In genomic region chr2:4881350-4882248, GRCm38 (mm10) we compare ENCODE assay signal across 8 mouse cellular contexts. TPM values are rescaled to one million over a fixed set of nuclear protein-coding genes. Genes with fewer than 3 reads are reported as not detected.
A peak's percentile ranks its signal among the peaks of the same experiment; 100 is the strongest.
DNase-seq lines count a peak whose midpoint lies in the region; ATAC-seq and TF ChIP-seq lines count a peak whose summit lies in the region.

Gene Sephs1, plus strand, starts transcription at chr2:4881564.

- TF ChIP-seq EP300 in liver, embryonic 14.5 days (IDR thresholded peaks at IDR 0.05; ENCODE audit: low read depth): no peak

- peak; percentile 46 for DNase-seq in c-Kit-positive CD71-positive TER-119-negative erythroid progenitor cells, embryonic 14.5 days (ENCODE audit: low read depth)
- peak; percentile 90 to 93 for DNase-seq in kidney, postnatal 36 days
- DNase-seq in liver, embryonic 14.5 days (ENCODE audit: low read depth in 3 of 3, low spot score in 3 of 3): peak; percentile 59 to 61 (median 60)
- DNase-seq in neural tube, embryonic 10.5 days (ENCODE audit: extremely low spot score, low spot score): peak; percentile 86

- no peak for TF ChIP-seq CTCF in E14TG2a.4 (conservative IDR thresholded peaks at IDR 0.05; ENCODE audit: low read length)
- TF ChIP-seq CTCF in liver, embryonic 14.5 days (IDR thresholded peaks at IDR 0.05; ENCODE audit: low read depth): no peak

- peaks cover 48% of the 10 kb centered on the region for H3K4me1 ChIP-seq in E14TG2a.4 (replicated peaks; ENCODE audit: low read depth, low read length)
- H3K4me1 ChIP-seq in forebrain, embryonic 12.5 days: peaks cover 22% of the 10 kb centered on the region
- H3K4me1 ChIP-seq in heart, embryonic 16.5 days (ENCODE audit: control insufficient read depth, insufficient read depth, low read length): peaks cover 18% of the 10 kb centered on the region
- peaks cover 6 to 17% of the 10 kb centered on the region in 2 experiments for H3K4me1 ChIP-seq in liver, embryonic 14.5 days (replicated peaks; ENCODE audit: control insufficient read depth in 2 of 2, insufficient read depth in 2 of 2, low read length in 1 of 2)
- H3K4me1 ChIP-seq in stomach, embryonic 15.5 days: peaks cover 5% of the 10 kb centered on the region; the same call in 1 of the 2 replicates

- WGBS in forebrain, embryonic 12.5 days: under 1% methylated on average over 74 of the region's 115 CpGs
- under 1% methylated on average over 87 of the region's 115 CpGs for WGBS in heart, embryonic 16.5 days
- WGBS in liver, embryonic 14.5 days (ENCODE audit: insufficient replicate concordance): 1% methylated on average over 92 of the region's 115 CpGs
- WGBS in stomach, embryonic 15.5 days: under 1% methylated on average over 89 of the region's 115 CpGs

- H3K4me3 ChIP-seq in E14TG2a.4 (replicated peaks; ENCODE audit: low read length): peak within 1 kb of the TSS; percentile 92
- H3K4me3 ChIP-seq in forebrain, embryonic 12.5 days (replicated peaks): peak within 1 kb of the TSS; percentile 77
- H3K4me3 ChIP-seq in heart, embryonic 16.5 days (ENCODE audit: low read length): peak within 1 kb of the TSS; percentile 89
- H3K4me3 ChIP-seq in liver, embryonic 14.5 days (ENCODE audit: insufficient read depth in 1 of 2, low read depth in 2 of 2, low read length in 2 of 2): peak within 1 kb of the TSS; percentile 89 to 94
- H3K4me3 ChIP-seq in stomach, embryonic 15.5 days (replicated peaks): peak within 1 kb of the TSS; percentile 97

- H3K4me2 ChIP-seq in forebrain, embryonic 12.5 days: peak within 1 kb of the TSS; percentile 59
- H3K4me2 ChIP-seq in heart, embryonic 16.5 days (ENCODE audit: low read depth, low read length): peak within 1 kb of the TSS; percentile 93
- H3K4me2 ChIP-seq in liver, embryonic 14.5 days (ENCODE audit: low read depth): peak within 1 kb of the TSS; percentile 91
- peak within 1 kb of the TSS; percentile 83 for H3K4me2 ChIP-seq in stomach, embryonic 15.5 days

- peaks cover 26% of the 10 kb centered on the region for H3K36me3 ChIP-seq in E14TG2a.4 (ENCODE audit: insufficient read depth, low read length)
- peaks cover 20% of the 10 kb centered on the region for H3K36me3 ChIP-seq in forebrain, embryonic 12.5 days (replicated peaks)
- peaks cover 8% of the 10 kb centered on the region for H3K36me3 ChIP-seq in heart, embryonic 16.5 days (ENCODE audit: control insufficient read depth, insufficient read depth)
- H3K36me3 ChIP-seq in liver, embryonic 14.5 days (replicated peaks; ENCODE audit: control insufficient read depth, insufficient read depth, low read depth): peaks cover 16% of the 10 kb centered on the region
- H3K36me3 ChIP-seq in stomach, embryonic 15.5 days: peaks cover 9% of the 10 kb centered on the region

- ATAC-seq in forebrain, embryonic 12.5 days (ENCODE audit: low FRiP score): peak; percentile 87
- ATAC-seq in heart, embryonic 16.5 days (replicated peaks; ENCODE audit: extremely low read depth, insufficient read depth, low FRiP score): peak; percentile 78
- peak; percentile 81 for ATAC-seq in liver, embryonic 14.5 days (ENCODE audit: insufficient read depth)
- peak; percentile 73 for ATAC-seq in stomach, embryonic 15.5 days (ENCODE audit: insufficient read depth, low FRiP score, low read depth)

- H3K27me3 ChIP-seq in E14TG2a.4 (ENCODE audit: insufficient read depth, low read length): peaks cover 12% of the 10 kb centered on the region
- no peaks in the 10 kb centered on the region for H3K27me3 ChIP-seq in forebrain, embryonic 12.5 days
- no peaks in the 10 kb centered on the region for H3K27me3 ChIP-seq in heart, embryonic 16.5 days (ENCODE audit: control insufficient read depth, insufficient read depth, low read length)
- H3K27me3 ChIP-seq in liver, embryonic 14.5 days (ENCODE audit: control insufficient read depth, insufficient read depth, low read length): peaks cover 5% of the 10 kb centered on the region
- H3K27me3 ChIP-seq in stomach, embryonic 15.5 days (replicated peaks): no peaks in the 10 kb centered on the region

- peak within 1 kb of the TSS; percentile 100 for H3K27ac ChIP-seq in forebrain, embryonic 12.5 days
- H3K27ac ChIP-seq in heart, embryonic 16.5 days (ENCODE audit: low read length): peak within 1 kb of the TSS; percentile 100
- H3K27ac ChIP-seq in liver, embryonic 14.5 days: peak within 1 kb of the TSS; percentile 74
- peak within 1 kb of the TSS; percentile 99 for H3K27ac ChIP-seq in stomach, embryonic 15.5 days

- H3K9me3 ChIP-seq in E14TG2a.4 (ENCODE audit: low read length): no peaks in the 10 kb centered on the region
- no peaks in the 10 kb centered on the region for H3K9me3 ChIP-seq in forebrain, embryonic 12.5 days
- H3K9me3 ChIP-seq in heart, embryonic 16.5 days (replicated peaks; ENCODE audit: control insufficient read depth, low read length): no peaks in the 10 kb centered on the region
- no peaks in the 10 kb centered on the region for H3K9me3 ChIP-seq in liver, embryonic 14.5 days (ENCODE audit: control insufficient read depth, low read length)
- no peaks in the 10 kb centered on the region for H3K9me3 ChIP-seq in stomach, embryonic 15.5 days

- H3K9ac ChIP-seq in forebrain, embryonic 12.5 days: peak within 1 kb of the TSS; percentile 97
- H3K9ac ChIP-seq in heart, embryonic 16.5 days (ENCODE audit: low read length): peak within 1 kb of the TSS; percentile 100
- H3K9ac ChIP-seq in liver, embryonic 14.5 days (replicated peaks): peak within 1 kb of the TSS; percentile 96
- peak within 1 kb of the TSS; percentile 99 for H3K9ac ChIP-seq in stomach, embryonic 15.5 days

RNA-seq across cellular contexts. Expression of gene Sephs1, which starts in this region (rescaled TPM):
- 132 TPM in 2 replicates for polyA plus RNA-seq in forebrain, embryonic 12.5 days (2016; fragmentation: Nextera tagmentation; extraction: Ambion mirVana)
- polyA plus RNA-seq in heart, embryonic 16.5 days (2015; fragmentation: Nextera tagmentation; extraction: Ambion mirVana): 38.2 and 38.7 TPM in 2 replicates
- 12.7 and 16.8 TPM in 2 replicates for polyA plus RNA-seq in liver, embryonic 14.5 days (2012; rRNA removed)
- 29.9 and 32.2 TPM in 2 replicates for polyA plus RNA-seq in liver, embryonic 14.5 days (2014; fragmentation: Nextera tagmentation; extraction: Ambion mirVana)
- polyA plus RNA-seq in stomach, embryonic 15.5 days (2015; fragmentation: Nextera tagmentation; extraction: Ambion mirVana): 59.8 and 61.2 TPM in 2 replicates

Comparison
In these comparisons a context has a peak if more than half of its experiments do, and no peak if none do; other contexts are left out.
1. Peak in every context shown above with its lines: DNase-seq, ATAC-seq, H3K4me3 ChIP-seq and H3K27ac ChIP-seq.